Mouse (Mus musculus): ENCODE measurements around the gene Senp3. TPM values are rescaled to one million over a fixed set of nuclear protein-coding genes. Genes with fewer than 3 reads are reported as not detected.
"Not testable (repeated sequence)": the region's sequence is repeated elsewhere in the genome, so short reads cannot be mapped to it uniquely, and the experiment has no call there.

The Senp3 gene
- polyA plus RNA-seq, 1 experiment from 2014 or later = 119 TPM

- Histone ChIP-seq H3K36me3 (peaks cover 7% of the 10 kb centered on the region), H3K4me1 (peaks cover 26% of the 10 kb centered on the region), H3K27ac (peak within 1 kb of the TSS; percentile 97), H3K9me3 (no peaks in the 10 kb centered on the region), H3K4me2 (peak within 1 kb of the TSS; percentile 81), H3K9ac (peak within 1 kb of the TSS; percentile 92), H3K27me3 (no peaks in the 10 kb centered on the region), H3K4me3 (peak within 1 kb of the TSS; percentile 79)
- under 1% methylated on average over 51 of the region's 56 CpGs for WGBS
- ATAC-seq (ENCODE audit: insufficient number of reproducible peaks, insufficient read depth, low FRiP score, low TSS enrichment, low read depth) = peak; percentile 98
Measured at GRCm38 (mm10) chr11:69632284-69633089, 49.4 kb downstream of the Senp3 start, which contains the start of gene Fxr2. Gene Fxr2 (plus strand): TSS chr11:69632990.

- no peaks in the 10 kb centered on the region for H3K27me3 ChIP-seq
- H3K27ac ChIP-seq = no peak overlapping the region
- no peak overlapping the region for H3K9ac ChIP-seq
- no peak overlapping the region for H3K4me3 ChIP-seq
- H3K36me3 ChIP-seq = no peaks in the 10 kb centered on the region
- no peak for ATAC-seq (ENCODE audit: insufficient number of reproducible peaks, insufficient read depth, low FRiP score, low TSS enrichment, low read depth)
- no peak overlapping the region for H3K4me2 ChIP-seq
- no peaks in the 10 kb centered on the region for H3K9me3 ChIP-seq
- 63% methylated on average over 1 of the region's 1 CpGs for WGBS
- peaks cover 12% of the 10 kb centered on the region for H3K4me1 ChIP-seq
Measured at GRCm38 (mm10) chr11:69629802-69630201, 52.1 kb downstream of the Senp3 start.

GRCm38 (mm10) chr11:69628286-69628685 lies 53.6 kb downstream of the Senp3 start:
- Histone ChIP-seq H3K27me3 (no peaks in the 10 kb centered on the region), H3K27ac (no peak overlapping the region), H3K4me1 (0 out of 2 replicates have a peak, but pooled peaks cover 2% of the 10 kb centered on the region), H3K9me3 (no peaks in the 10 kb centered on the region), H3K36me3 (no peaks in the 10 kb centered on the region), H3K4me2 (no peak overlapping the region), H3K4me3 (no peak overlapping the region), H3K9ac (no peak overlapping the region)
- ATAC-seq (ENCODE audit: insufficient number of reproducible peaks, insufficient read depth, low FRiP score, low TSS enrichment, low read depth) = no peak
- 36% methylated on average over 6 of the region's 6 CpGs for WGBS

- not testable (repeated sequence) for H3K27me3 ChIP-seq; H3K4me1 ChIP-seq; H3K4me3 ChIP-seq; H3K27ac ChIP-seq; ATAC-seq (ENCODE audit: insufficient number of reproducible peaks, insufficient read depth, low FRiP score, low TSS enrichment, low read depth); H3K9ac ChIP-seq; H3K4me2 ChIP-seq; H3K36me3 ChIP-seq; H3K9me3 ChIP-seq
- 94% methylated on average over 2 of the region's 2 CpGs for WGBS
Measured at GRCm38 (mm10) chr11:69624339-69624738, 57.5 kb downstream of the Senp3 start.

MicroRNAs encoded within 50 kb of the gene (microRNA counts, 519-probe panel; counts per million panel counts)
- microRNA mmu-miR-1934 = 236 counts per million, percentile 44 among the panel's probes with 10 or more counts
- microRNA mmu-miR-467f = 2,200 counts per million, percentile 55 among the panel's probes with 10 or more counts

Small RNA genes within 50 kb of the gene (microRNA-seq; reads per million reads assigned to microRNA genes)
- gene Mir1934 (4.4 reads per million, percentile 17 among the genes with 10 or more reads in this experiment), gene Mir467f (not detected)

Other genes starting within 250 kb of the Senp3 start
- gene Dnah2, start 133.0 kb downstream of the Senp3 start, polyA plus RNA-seq (2015; fragmentation: Nextera tagmentation; extraction: Ambion mirVana) = 4.2 and 4.4 TPM in 2 replicates
- gene Efnb3, start 121.9 kb downstream of the Senp3 start, polyA plus RNA-seq (2015; fragmentation: Nextera tagmentation; extraction: Ambion mirVana) = 43.4 and 46.3 TPM in 2 replicates
- 26.9 TPM in 2 replicates for gene Wrap53, start 101.8 kb downstream of the Senp3 start, polyA plus RNA-seq (2015; fragmentation: Nextera tagmentation; extraction: Ambion mirVana)
- 160 and 186 TPM in 2 replicates for gene Trp53, start 101.7 kb downstream of the Senp3 start, polyA plus RNA-seq (2015; fragmentation: Nextera tagmentation; extraction: Ambion mirVana)
- 7.9 and 8.3 TPM in 2 replicates for gene Atp1b2, start 76.1 kb downstream of the Senp3 start, polyA plus RNA-seq (2015; fragmentation: Nextera tagmentation; extraction: Ambion mirVana)
- 0.50 TPM in 1 of 2 replicates, not detected in the other for gene Shbg, start 64.2 kb downstream of the Senp3 start, polyA plus RNA-seq (2015; fragmentation: Nextera tagmentation; extraction: Ambion mirVana)
- gene Sat2, start 60.1 kb downstream of the Senp3 start, polyA plus RNA-seq (2015; fragmentation: Nextera tagmentation; extraction: Ambion mirVana) = 23.8 and 28.2 TPM in 2 replicates
- 36.6 and 44.1 TPM in 2 replicates for gene Fxr2, start 49.1 kb downstream of the Senp3 start, polyA plus RNA-seq (2015; fragmentation: Nextera tagmentation; extraction: Ambion mirVana)
- 0.41 and 0.63 TPM in 2 replicates for gene Sox15, start 26.8 kb downstream of the Senp3 start, polyA plus RNA-seq (2015; fragmentation: Nextera tagmentation; extraction: Ambion mirVana)
- gene Mpdu1, start 19.4 kb downstream of the Senp3 start, polyA plus RNA-seq (2015; fragmentation: Nextera tagmentation; extraction: Ambion mirVana) = 54.3 and 74.9 TPM in 2 replicates
- 11.4 and 11.9 TPM in 2 replicates for gene Cd68, start 15.9 kb downstream of the Senp3 start, polyA plus RNA-seq (2015; fragmentation: Nextera tagmentation; extraction: Ambion mirVana)
- 514 and 625 TPM in 2 replicates for gene Eif4a1, start 9.7 kb downstream of the Senp3 start, polyA plus RNA-seq (2015; fragmentation: Nextera tagmentation; extraction: Ambion mirVana)
- gene Tnfsf13, start 3.7 kb upstream of the Senp3 start, polyA plus RNA-seq (2015; fragmentation: Nextera tagmentation; extraction: Ambion mirVana) = 0.21 and 0.39 TPM in 2 replicates
- gene Tnfsf12, start 13.8 kb upstream of the Senp3 start, polyA plus RNA-seq (2015; fragmentation: Nextera tagmentation; extraction: Ambion mirVana) = 5.7 and 6.4 TPM in 2 replicates
- gene Tnfsfm13, start 14.0 kb upstream of the Senp3 start, polyA plus RNA-seq (2015; fragmentation: Nextera tagmentation; extraction: Ambion mirVana) = 2.8 and 3.8 TPM in 2 replicates
- gene Polr2a, start 76.6 kb upstream of the Senp3 start, polyA plus RNA-seq (2015; fragmentation: Nextera tagmentation; extraction: Ambion mirVana) = 27.3 and 31.3 TPM in 2 replicates
- not detected in 2 replicates for gene Slc35g3, start 79.9 kb upstream of the Senp3 start, polyA plus RNA-seq (2015; fragmentation: Nextera tagmentation; extraction: Ambion mirVana)
- gene Zbtb4, start 83.8 kb upstream of the Senp3 start, polyA plus RNA-seq (2015; fragmentation: Nextera tagmentation; extraction: Ambion mirVana) = 3.5 and 4.8 TPM in 2 replicates
- gene Chrnb1, start 113.9 kb upstream of the Senp3 start, polyA plus RNA-seq (2015; fragmentation: Nextera tagmentation; extraction: Ambion mirVana) = 5.4 and 5.7 TPM in 2 replicates
- gene Fgf11, start 119.8 kb upstream of the Senp3 start, polyA plus RNA-seq (2015; fragmentation: Nextera tagmentation; extraction: Ambion mirVana) = 3.6 TPM in 2 replicates
- gene Tmem102, start 123.5 kb upstream of the Senp3 start, polyA plus RNA-seq (2015; fragmentation: Nextera tagmentation; extraction: Ambion mirVana) = 4.0 and 4.7 TPM in 2 replicates
- not detected in 2 replicates for gene Gm39566, start 133.2 kb upstream of the Senp3 start, polyA plus RNA-seq (2015; fragmentation: Nextera tagmentation; extraction: Ambion mirVana)
- gene Spem2, start 136.4 kb upstream of the Senp3 start, polyA plus RNA-seq (2015; fragmentation: Nextera tagmentation; extraction: Ambion mirVana) = not detected in 2 replicates
- gene Spem1, start 140.1 kb upstream of the Senp3 start, polyA plus RNA-seq (2015; fragmentation: Nextera tagmentation; extraction: Ambion mirVana) = 0.26 TPM in 1 of 2 replicates, not detected in the other
- 14.1 and 15.2 TPM in 2 replicates for gene Nlgn2, start 155.7 kb upstream of the Senp3 start, polyA plus RNA-seq (2015; fragmentation: Nextera tagmentation; extraction: Ambion mirVana)
- gene Tmem256, start 156.4 kb upstream of the Senp3 start, polyA plus RNA-seq (2015; fragmentation: Nextera tagmentation; extraction: Ambion mirVana) = 358 and 423 TPM in 2 replicates
- gene Plscr3, start 164.3 kb upstream of the Senp3 start, polyA plus RNA-seq (2015; fragmentation: Nextera tagmentation; extraction: Ambion mirVana) = 145 and 154 TPM in 2 replicates
- gene Tnk1, start 176.6 kb upstream of the Senp3 start, polyA plus RNA-seq (2015; fragmentation: Nextera tagmentation; extraction: Ambion mirVana) = 4.9 and 5.3 TPM in 2 replicates
- gene Tmem95, start 195.9 kb upstream of the Senp3 start, polyA plus RNA-seq (2015; fragmentation: Nextera tagmentation; extraction: Ambion mirVana) = not detected in 2 replicates
- gene Kctd11, start 199.3 kb upstream of the Senp3 start, polyA plus RNA-seq (2015; fragmentation: Nextera tagmentation; extraction: Ambion mirVana) = 3.8 and 4.4 TPM in 2 replicates
- gene Acap1, start 213.5 kb upstream of the Senp3 start, polyA plus RNA-seq (2015; fragmentation: Nextera tagmentation; extraction: Ambion mirVana) = 0.74 and 1.6 TPM in 2 replicates
- 14.8 and 15.6 TPM in 2 replicates for gene 2810408A11Rik, start 218.9 kb upstream of the Senp3 start, polyA plus RNA-seq (2015; fragmentation: Nextera tagmentation; extraction: Ambion mirVana)
- gene Neurl4, start 219.0 kb upstream of the Senp3 start, polyA plus RNA-seq (2015; fragmentation: Nextera tagmentation; extraction: Ambion mirVana) = 12.3 and 12.6 TPM in 2 replicates
- 79.5 and 85.5 TPM in 2 replicates for gene Gps2, start 231.8 kb upstream of the Senp3 start, polyA plus RNA-seq (2015; fragmentation: Nextera tagmentation; extraction: Ambion mirVana)
- 1,558 and 1,689 TPM in 2 replicates for gene Eif5a, start 239.9 kb upstream of the Senp3 start, polyA plus RNA-seq (2015; fragmentation: Nextera tagmentation; extraction: Ambion mirVana)

Measured in embryonic facial prominence, embryonic 13.5 days (tissue).